Comparison of ENCODE assay signal across 11 mouse cellular contexts in genomic region chr14:11618140-11618705, GRCm38 (mm10).
DNase-seq lines count a peak whose midpoint lies in the region.
"Had no signal": no experiment of that assay in that cellular context is flagged by ENCODE, and none has a peak within 500 bp of the region (broad histone marks: within the 10 kb centered on the region; RNA-seq: fewer than 3 reads in every experiment).

No protein-coding gene starts in this region.

- intact Hi-C loops in left cerebral cortex, postnatal 4 days (cut with DNase I), result no loop called here
- intact Hi-C loops in left cerebral cortex, postnatal 10 days (cut with DNase I), result no loop called here

- peak; percentile 21 for DNase-seq in embryo, embryonic 10.5 days (ENCODE audit: low spot score)
- DNase-seq in embryo, embryonic 10 days (ENCODE audit: low spot score), result no peak
- peak; percentile 27 for DNase-seq in left cerebral cortex, postnatal 4 days
- no peak for DNase-seq in left cerebral cortex, postnatal 10 days (ENCODE audit: extremely low spot score in 1 of 2, low spot score in 2 of 2)
- peak; percentile 26 for DNase-seq in 3134 (ENCODE audit: extremely low read depth, insufficient read length, low spot score)
- DNase-seq in cerebellum, postnatal 10 days, result peak; percentile 42 to 53
- no peak for DNase-seq in thymus, postnatal 10 days (ENCODE audit: low spot score in 2 of 2)
- no peak for DNase-seq in ovary, postnatal 10 days (ENCODE audit: low spot score)
- DNase-seq: adrenal gland, adult 8-10 months; right cerebral cortex, adult 18-20 months; thymus, postnatal 36 days had no signal

Comparison
In these comparisons a context has a peak if more than half of its experiments do, and no peak if none do; other contexts are left out.
1. DNase-seq: peak in embryo, embryonic 10.5 days (single experiment), left cerebral cortex, postnatal 4 days (single experiment), 3134 (single experiment) and cerebellum, postnatal 10 days (2 of 2); none in embryo, embryonic 10 days (single experiment), left cerebral cortex, postnatal 10 days (0 of 2), thymus, postnatal 10 days (0 of 2) and ovary, postnatal 10 days (single experiment).